Mouse (Mus musculus): Measurements from ENCODE around the gene Nup98.

DNA sequence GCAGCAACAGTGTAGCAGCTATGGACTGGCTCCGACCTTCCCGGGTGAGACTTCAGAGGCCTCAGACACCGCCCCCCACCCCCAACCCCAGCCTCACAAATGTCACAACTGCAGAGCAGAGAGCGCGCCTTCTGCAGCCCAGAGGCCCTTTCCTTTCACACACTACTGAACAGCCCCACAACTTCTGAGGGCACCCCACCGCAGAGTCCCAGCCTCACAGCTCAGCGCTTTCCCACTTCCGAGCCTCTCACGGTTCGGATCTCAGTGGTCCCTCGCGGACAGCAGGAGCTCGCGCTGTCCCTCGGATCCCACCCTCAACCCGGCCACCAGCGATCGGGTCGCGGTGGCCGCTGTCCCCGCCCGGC is 39.5 kb upstream of the Nup98 start:
- TF ChIP-seq CTCF (IDR thresholded peaks at IDR 0.05; ENCODE audit: control insufficient read depth, insufficient read depth, insufficient read length), result no peak
- TF ChIP-seq MYOG (IDR thresholded peaks at IDR 0.05; ENCODE audit: control insufficient read depth, extremely low read depth, insufficient read length), result no peak

Measured in C2C12 (cell line).